Mouse (Mus musculus) cerebellum, postnatal 10 days (tissue): ENCODE data around the gene Cdc42se1.

Source experiments
- DNase-seq, 2 experiments: peaks; one replicate each; pipeline ENCODE4 v3.0.0; 2021; ENCODE audit warnings: mixed read lengths in 2 of 2

Cdc42se1 gene

DNA sequence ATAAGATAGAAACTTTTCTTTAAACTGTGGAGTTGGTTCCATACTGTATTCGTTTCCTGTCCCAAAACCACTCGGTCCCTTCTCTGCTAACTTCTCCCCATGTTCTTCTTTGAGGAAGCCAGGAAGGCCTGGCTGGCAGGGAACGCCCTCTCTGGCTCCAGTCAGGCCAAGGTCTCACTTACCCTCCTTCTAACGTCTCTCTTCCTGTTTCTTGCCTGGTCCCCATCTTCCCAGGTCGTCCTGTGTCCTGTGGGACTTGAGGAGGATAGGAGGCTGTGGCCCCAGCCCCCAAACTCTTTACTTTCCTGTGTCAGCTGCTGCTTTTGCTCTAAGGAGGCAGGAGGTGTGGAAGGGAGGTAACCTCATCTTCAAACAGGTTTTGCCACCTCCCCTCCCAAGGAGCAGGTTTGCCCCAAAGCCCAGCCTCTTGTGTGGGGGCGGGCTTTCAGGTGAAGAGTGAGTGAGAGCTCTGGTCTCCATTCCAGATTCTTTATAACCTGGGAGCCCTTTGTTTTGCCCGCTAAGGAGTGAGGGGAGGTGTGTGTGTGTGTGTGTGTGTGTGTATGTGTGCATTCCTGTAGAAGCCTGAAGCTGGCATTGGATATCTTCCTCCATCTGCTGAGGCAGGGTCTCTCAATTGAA, 22.4 kb downstream of the Cdc42se1 start, which contains the start of gene Bnipl:
Gene Bnipl (minus strand): TSS at position 411 of the 642 bp plus-strand sequence.
- no peak for DNase-seq

DNA sequence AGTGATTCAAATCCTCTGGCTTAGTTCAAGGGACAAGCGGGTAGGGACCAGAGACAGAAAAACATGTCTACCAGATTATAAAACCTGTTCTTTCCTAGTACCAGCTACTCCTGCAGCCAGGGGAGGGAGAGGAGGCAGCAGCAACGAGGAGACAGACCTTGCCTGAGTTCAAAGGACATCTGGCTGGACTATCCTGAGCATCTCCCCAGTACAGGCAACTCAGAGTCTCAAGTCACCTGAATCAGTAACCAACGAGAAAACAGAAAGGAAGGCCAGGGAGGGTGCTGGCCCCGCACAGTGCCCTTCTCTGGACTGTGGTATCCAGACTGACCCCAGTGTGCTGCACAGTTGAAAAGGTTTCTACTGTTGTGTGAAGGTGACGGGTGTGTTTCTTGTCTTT, 28.4 kb downstream of the Cdc42se1 start:
- DNase-seq: no peak

DNA sequence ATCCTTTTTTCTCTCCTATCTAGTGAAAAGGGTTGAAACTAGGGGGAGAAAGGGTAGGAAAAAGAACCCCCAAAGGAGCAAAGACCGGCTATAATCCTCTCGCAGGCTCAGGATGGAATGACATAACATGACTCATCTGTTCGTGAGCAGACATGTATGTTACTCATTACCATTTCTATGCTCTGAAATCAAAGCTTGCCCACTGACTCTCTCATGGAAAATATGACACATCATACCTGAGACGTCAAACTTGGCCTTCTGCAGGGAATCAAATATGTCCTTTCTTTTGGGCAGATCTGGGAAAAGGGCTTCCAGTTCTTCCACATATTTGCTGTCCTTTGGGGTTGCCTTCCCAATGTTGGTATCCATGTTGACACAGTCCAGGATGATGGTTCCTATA, 33.4 kb downstream of the Cdc42se1 start:
- no peak for DNase-seq

DNA sequence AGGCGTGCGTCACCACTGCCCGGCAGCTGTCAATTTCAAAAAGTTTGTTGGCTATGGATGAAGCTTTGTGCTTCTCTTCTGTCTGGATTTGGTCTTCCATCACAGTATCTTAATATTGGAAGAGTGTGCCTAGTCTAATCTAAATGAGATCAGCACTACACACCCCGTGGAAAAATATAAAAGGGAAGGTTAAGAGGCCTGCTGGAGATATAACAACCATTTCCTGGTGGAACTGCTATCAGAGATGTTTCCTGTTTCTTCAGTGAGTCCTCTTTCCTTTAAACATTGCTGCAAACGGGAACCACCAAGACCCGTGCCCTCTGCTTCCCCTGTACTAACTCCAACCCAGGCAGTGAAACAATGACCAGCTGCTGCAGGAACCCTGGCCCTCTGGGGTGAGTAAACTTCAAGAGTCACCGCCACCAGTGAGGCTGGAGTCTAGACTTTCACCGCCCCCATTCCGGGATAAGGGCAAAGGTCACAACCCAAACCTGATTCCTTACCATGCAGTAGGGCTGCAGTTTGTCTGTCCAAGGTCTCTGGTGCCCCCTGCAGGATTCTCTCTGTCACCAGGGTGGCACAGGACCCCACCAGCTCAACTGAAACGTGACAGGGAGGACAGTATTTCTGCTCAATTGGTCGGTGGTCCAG, 34.7 kb downstream of the Cdc42se1 start:
- DNase-seq: peak; percentile 79

DNA sequence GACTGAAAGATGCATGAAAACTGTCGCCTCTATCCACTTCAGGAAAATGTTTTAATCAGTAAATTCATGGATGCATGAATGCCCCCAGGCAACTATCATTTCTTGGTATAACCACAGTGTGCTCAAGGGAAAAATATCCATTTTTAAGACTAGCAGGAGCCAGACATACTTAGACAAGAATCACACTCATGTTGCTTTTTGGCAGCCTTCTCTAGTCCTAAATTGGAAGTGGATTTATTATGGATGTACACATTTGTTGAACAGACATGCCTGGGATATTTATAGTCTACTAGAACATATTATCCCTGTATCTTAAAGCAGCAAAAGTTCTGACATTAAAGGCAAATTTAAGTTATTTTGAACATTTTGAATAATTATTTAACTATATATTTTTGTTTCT, 36.2 kb downstream of the Cdc42se1 start:
- no peak for DNase-seq

DNA sequence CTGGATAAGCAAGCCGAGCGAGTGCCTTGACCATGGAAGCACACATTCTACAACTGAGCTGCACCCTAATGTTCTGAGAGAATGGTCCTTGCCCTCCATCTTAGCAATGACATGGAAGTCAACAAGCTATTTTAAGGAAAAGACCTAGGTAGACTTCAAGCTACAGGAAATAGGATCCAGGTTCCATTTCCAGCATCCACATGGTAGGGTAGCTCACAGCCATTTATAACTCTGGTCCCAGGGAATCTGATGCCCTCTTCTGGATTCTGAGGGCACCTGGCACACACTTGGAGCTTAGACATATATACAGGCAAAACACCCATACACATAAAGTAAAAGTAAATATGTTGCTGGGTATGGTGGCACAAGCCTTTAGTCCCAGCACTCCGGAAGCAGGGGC, 37.5 kb downstream of the Cdc42se1 start:
- DNase-seq: no peak

DNA sequence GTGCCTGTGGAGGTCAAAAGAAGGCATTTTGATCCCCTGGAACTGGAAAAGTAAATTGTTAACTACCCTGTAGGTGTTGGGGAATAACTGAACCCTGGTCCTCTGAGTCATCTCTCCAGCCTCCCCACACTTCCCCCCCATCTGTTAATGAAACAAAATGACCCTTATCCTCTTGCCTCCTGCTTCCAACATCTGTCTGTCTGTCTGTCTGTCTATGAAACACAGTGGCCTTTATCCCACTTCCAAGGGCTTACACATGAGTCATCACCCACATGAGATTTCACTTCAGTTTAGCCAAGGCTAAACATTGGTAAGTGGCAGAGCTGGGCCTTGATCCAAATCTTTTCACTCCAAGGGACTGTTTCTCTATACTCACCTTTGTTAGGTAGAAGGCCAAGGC, 39.3 kb downstream of the Cdc42se1 start:
- no peak for DNase-seq

DNA sequence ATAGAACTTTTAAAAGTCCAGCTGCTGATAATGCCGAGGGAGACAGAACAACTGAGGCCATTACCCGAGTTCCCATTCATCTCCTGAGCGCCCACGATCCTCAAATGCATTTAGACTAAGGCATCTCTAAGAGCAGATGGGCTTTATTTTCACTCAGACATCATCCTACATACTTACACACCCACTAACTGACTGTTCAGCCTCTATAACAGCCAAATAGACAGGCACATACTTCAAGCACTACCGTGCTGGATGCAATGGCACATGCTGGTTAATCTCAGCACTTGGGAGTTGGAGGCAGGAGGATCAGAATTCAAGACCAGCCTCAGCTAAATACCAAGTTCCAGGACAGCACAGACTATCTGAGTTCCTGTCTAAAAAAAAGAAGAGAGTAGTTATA, 41.3 kb downstream of the Cdc42se1 start:
- no peak for DNase-seq

DNA sequence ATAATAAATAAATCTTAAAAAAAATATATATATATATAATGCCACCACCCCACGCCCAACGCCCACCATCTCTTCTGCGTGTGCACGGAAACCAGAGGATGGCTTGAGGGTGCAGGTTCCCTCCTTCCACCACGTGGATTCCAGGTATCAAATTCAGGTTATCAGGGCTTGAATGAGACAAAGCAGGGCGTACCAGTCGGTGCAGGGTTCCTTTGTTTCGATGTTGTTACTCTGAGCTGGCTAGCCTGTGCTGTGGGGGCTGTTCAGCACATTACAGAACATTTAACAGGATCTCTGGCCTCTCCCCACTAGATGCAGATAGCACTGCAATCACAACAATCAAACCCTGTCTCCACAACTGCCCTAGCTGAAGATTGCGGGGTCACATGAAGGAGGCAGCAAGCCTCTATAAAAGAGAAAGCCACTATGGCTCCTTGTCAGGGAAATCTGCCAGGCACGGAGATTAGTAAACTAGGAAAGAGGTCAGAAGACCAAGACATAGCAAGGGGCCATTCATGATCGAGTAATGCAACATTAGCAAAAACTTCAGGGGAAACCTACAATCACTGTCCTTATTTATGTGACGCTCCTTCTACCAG, 42.3 kb downstream of the Cdc42se1 start:
- no peak for DNase-seq

DNA sequence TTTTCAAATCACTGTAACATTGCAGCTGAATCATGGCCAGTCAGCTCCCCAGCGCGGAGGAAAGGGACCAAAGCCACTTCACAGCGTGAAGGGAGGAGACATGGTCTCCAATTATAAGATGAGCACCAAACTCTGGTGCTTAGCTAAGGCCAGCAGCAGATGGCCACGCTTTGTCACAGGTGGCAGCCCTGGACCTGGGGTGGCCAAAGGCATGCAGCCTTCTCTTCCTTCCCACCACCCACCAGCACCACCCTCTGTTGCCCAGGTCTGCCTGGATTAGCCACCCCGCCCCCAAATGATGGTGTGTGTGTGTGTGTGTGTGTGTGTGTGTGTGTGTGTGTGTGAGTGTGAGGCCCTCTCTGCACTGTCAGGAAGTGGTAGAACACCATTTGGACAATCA, 44.9 kb downstream of the Cdc42se1 start:
- peak; percentile 84 to 92 for DNase-seq

DNA sequence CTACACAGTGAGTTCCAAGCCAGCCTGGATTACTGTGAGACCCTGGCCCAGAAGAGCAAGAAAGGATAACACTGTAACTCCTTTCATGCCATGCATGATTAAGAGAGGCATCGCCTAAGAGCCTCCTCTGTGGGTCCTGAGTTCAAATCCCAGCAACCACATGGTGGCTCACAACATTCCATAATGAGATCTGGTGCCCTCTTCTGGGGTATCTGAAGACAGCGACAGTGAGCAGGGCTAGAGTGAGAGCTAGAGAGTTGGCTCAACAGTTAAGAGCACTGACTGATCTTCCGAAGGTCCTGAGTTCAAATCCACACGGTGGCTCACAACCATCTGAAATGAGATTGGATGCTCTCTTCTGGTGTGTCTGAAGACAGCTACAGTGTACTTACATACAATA, 45.9 kb downstream of the Cdc42se1 start:
- no peak for DNase-seq

DNA sequence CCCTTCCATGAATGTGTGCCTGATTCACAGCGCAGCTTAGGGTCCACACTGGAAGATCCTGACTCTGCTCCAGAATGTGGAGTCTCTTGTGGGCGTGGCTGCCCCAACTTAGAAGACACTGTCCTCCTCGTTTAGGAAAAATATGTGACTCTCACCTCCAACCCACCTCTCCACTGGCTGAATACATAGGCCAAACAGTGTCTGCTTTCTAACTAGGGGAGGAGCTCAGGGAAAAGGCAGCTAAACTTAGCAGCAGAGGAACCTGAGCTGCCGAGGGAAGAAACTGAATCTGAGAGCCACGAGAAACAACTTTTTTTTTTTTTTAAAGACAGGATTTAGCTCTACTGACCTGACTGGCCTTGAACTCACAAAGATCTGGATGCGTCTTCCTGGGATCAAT, 46.6 kb downstream of the Cdc42se1 start:
- DNase-seq: no peak

DNA sequence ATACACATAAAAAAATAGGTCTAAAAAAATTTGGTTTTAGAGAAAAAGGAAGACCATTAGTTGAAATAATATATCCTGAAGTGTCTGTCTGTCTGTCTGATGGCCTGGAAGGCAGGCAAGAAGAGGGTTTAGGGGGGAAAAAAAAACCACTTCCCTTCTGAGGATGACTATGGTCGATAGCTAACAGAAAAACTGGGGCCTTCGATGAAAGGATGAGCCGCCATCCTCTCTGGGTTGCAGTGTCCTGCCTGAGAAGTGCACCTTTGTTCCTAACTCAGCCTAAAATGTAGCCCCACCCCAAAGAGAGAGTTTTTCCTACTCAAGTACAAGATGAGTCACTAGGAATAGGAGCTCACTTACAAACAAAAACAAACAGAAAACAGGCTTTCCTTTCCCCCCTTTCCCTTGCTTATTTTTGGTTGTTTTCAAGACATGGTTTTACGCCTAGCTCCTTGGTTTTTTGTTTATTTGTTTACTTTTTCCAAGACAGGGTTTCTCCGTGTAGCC, 47.9 kb downstream of the Cdc42se1 start:
- DNase-seq: no peak

DNA sequence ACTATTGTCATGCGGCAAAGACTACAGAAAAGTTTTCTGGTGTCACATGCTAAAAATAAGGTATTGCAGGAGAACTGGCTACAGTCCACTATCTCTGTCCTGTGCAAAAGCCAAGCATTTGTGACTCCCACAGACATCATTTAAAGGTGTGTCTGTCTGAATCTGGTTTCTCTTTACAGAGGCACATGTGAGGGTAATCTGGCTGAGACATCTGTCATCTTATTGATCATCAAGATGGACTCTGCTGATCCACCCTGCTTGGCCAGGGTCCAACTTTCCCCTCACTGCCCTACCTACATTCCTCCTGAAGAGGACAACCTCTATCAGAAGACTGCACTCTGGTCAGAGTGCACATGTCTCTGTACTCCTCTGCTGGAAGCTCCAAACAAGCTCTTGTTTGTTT, 48.6 kb downstream of the Cdc42se1 start:
- no peak for DNase-seq

DNA sequence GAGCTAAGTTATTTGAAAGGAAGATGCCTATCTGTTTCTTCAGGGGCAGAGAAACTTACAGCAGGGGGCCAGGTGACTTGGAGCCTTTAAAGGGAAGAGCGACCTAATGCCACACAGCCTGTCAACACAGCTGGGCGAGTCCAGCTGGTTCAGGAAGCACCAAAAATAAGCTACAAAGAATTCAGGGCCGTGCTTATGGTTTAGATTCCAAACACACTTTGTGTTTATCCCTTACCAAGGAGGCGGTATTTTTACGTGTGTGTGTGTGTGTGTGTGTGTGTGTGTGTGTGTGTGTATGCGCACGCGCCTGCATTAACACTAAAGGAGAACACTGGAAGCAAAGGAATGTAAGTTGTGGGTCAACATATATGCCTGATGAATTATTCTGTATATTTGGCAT, 52.2 kb downstream of the Cdc42se1 start:
- DNase-seq: peak; percentile 34 to 53

DNA sequence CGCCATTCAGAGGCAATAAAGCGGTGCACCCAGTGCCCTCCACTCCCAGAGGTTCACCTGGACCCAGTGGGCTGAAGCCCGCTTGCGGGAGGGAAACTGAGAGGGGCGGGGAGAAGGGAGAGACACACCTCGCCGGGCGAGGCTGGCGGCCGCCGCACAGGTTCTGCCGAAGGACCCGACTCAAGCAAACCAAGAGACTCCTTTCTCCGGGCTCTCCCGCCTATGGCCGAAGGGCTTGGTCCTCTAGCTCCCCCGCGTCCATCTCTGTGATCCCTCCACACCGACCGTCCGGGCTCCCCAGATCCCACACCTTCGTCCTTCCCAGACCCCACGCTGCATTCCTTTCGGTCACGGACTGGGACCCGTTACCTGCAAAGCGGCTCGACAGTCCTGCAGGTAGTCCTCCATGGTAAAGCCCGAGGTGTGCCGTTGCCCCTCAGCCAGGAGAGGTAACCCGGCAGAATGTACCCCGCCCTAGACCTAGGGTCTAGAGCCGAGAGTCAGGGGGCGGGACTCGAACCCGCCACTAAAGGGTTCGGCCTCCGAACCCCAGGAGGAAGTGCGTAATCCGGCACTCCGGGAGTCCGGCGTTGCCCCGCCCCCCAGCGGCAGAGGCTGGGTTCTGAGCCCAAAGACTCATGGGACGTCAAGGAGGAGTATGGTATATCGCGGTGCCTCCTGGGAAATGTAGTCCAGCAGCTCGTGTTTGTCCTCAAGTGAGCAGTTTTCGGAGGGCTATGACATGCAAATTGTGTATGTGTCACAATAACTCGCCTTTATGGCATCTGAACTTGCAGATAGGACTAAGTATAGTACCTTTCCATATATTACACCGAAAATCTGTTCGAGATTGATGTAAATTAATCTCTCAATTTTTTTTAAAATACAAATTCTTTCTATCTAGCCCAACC, 52.9 kb downstream of the Cdc42se1 start, which contains the start of the genes Mindy1 and Prune1:
Gene Mindy1 (plus strand): TSS at position 130 of the 911 bp plus-strand sequence.
Gene Prune1 (minus strand): TSS at position 861 of the 911 bp plus-strand sequence.
- DNase-seq: peak; percentile 100

DNA sequence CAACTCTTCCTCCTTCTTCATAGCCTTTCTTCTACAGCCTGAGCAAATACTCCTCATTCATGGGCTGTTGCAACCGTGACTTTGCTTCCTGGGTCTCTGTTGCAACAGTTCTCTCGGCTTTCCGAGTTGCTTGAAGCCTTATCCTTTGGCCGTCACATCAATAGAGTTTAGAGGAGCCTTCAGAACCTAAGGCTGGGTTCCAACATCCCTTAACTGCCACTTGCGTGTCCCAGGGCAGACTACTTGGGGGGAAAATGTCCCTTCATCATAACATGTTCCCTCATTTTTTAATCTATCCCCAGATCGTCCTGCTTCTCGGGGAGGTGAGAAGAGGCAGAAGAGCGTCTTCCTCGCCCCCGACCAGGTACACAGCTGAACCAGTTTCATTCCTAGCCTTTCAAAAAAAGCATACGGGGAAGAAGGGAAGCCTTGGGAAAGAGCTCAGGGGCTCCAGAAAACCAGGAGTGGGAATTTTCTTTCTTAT, 53.9 kb downstream of the Cdc42se1 start:
- DNase-seq: peak; percentile 31 to 61

DNA sequence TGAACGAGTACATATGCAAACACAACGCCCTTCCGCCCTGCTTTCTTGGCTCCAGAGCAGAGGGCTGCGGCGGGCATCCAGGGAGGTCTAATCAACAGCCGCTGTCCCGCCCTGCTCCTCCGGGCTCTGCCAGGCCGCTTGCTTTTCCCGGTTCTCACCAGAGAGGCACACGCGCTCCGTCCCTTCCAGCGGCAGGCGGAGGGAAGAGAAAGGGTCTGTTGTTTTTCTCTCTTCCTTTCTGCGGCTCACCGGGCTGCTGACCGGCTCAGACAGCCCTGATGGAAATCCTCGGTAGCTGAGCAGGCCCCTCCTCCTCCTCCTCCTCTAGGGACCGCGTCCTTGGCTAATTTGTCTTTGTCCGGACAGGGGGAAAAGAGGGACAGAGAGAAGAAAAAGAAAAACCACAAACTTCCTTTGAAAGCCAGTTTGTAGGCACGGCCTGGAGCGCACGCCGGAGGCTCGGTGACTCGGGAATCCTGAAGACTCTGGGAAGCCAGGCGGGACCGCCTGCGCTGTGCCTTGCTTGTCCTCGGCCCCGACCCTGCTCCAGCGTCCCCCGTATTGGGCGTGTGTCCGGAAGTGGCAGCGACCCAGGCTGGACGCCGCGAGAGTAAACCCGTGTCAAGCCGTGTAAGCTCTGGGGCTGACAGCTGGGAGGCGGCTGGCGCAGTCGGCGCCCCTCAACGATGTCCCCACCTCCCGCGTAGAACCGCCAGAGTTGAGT, 54.5 kb downstream of the Cdc42se1 start:
- DNase-seq: peak; percentile 91 to 92

DNA sequence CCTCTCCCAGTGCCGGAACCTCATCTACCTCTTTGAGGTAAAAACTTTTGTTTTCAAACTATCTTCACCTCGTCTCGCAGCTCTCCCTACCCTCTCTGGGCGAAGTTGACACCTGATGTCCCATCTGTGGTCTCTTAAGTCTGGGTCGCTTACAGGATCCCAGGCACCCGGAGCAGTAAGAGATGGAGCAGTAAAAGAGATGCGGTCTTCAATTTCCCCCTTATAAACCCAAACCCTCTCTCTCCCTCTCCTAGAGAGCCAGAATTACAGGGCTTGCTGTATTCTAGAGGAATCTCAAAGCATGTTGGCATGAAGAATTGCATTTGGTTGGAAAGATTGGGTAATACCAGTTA, 55.0 kb downstream of the Cdc42se1 start:
- DNase-seq: no peak

DNA sequence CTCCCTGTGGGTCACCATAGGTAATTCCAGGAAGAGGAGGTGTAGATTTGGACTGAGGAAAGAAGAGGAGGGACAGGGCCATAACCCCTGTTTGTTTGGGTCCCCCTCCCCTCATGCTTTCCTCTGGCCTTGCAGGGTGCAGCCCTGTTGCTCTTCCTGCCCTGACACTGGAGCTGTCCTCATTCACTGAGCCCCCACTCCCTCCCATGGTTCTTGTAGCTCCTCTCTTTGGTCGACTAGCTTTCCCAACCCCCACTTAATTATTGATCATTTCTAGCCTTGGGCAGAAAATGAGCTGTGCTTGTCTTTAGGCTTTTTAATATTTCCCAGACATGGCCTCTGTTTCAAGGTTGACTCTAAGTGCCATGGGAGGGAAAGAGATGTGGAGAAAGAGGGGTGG, 55.5 kb downstream of the Cdc42se1 start:
- DNase-seq: no peak

DNA sequence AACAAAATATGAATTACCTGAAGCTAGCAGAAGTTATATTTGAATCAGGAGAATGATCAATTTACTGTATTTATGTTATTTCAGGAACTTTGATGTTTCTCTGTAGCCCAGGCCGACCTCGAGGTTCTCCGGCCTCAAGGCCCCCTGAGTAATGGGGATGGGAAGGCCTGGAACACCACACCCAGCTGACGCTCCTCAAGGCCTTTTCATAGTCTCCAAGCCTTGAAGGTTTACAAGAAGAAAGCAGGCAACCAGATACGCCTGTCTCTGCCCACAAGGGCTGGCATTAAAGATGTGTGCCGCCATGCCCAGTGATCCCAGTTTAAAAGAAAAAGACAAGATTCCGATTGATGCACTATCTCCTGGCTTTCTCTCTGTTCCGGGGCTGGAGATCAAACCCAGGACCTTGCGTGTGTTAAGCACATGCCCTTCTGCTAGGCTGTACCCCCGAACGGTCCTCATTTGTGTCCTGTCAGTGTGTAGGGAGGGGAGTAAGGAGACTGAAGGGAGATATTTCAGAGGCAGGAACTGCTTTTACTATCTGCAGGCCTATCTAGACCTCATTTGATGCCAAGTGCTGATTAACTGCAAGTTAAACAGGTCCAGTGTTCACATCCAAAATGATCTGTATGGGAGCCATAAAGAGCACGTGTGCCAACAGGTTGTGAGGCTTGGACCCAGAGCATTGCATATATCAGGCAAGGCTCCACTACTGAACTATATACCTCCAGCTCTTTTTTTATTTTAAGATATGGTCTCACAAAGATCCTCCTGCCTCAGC, 56.2 kb downstream of the Cdc42se1 start:
- no peak for DNase-seq
